Mouse (Mus musculus): ENCODE results near the gene Cpvl. TPM values are rescaled to one million over a fixed set of nuclear protein-coding genes. Genes with fewer than 3 reads are reported as not detected.
A peak's percentile ranks its signal among the peaks of the same experiment; 100 is the strongest.

The Cpvl gene
- total and polyA plus RNA-seq, 2 experiments: not detected

DNA sequence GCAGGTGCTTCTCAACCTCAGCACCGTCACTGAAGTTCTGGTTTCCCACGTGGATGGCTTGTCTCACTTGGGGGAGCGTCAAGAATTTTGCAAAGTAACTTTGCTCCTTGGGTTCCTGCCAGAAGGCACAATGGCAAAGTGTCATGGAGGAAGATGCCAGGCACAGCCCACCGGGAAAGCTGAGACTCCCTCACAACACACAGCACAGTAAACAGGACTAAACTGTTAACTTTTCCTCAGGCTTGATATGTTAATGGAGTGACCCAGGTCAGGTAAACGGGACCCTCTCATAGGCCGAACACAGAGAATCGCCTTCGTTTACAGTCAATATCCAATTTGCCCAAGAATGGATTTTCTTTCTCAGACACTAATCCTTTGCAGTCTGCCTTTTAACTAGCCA is 53.3 kb downstream of the Cpvl start:
- no peak overlapping the region for H3K9ac ChIP-seq (ENCODE audit: low read depth, low read length)
- WGBS: 68% methylated on average over 8 of the region's 8 CpGs
- no peak for DNase-seq (ENCODE audit: extremely low read depth, low read depth, low spot score)
- TF ChIP-seq CTCF (IDR thresholded peaks at IDR 0.05; ENCODE audit: low read depth, low read length) (no peak), POLR2A (IDR thresholded peaks at IDR 0.05; ENCODE audit: extremely low read depth, insufficient read depth, low read length) (no peak)
- H3K36me3 ChIP-seq (ENCODE audit: control insufficient read depth, insufficient read depth, low read length): no peaks in the 10 kb centered on the region
- H3K27me3 ChIP-seq (ENCODE audit: control insufficient read depth, insufficient read depth, low read length): no peaks in the 10 kb centered on the region
- H3K27ac ChIP-seq (replicated peaks; ENCODE audit: insufficient read depth, low read depth, low read length): no peak overlapping the region
- no peak overlapping the region for H3K4me3 ChIP-seq (ENCODE audit: insufficient read depth, low read depth, low read length)
- no peaks in the 10 kb centered on the region for H3K4me1 ChIP-seq (ENCODE audit: control insufficient read depth, insufficient read depth, low read length)
- no peaks in the 10 kb centered on the region for H3K79me2 ChIP-seq (ENCODE audit: control insufficient read depth, insufficient read depth, low read length)

DNA sequence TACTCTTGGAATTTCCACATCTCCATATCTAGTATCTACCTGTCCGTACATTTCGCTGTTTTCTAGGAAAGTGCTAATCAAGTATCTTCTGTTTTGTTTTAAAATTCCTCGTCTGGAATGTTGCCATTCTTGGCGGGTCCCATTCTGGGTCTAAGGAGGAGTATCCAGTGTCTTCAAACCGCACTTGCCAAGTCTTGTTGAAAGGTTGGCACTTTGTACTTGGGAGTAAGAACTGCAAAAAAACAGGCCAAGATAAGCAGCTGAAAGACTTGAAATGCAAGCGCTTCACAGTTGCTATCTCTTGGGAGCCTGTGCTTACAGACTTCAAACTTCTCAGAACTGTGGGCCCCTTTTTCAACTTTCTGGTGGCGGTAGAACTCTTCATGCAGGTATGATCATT is 58.4 kb downstream of the Cpvl start:
- Histone ChIP-seq H3K27me3 (ENCODE audit: control insufficient read depth, insufficient read depth, low read length) (no peaks in the 10 kb centered on the region), H3K36me3 (ENCODE audit: control insufficient read depth, insufficient read depth, low read length) (no peaks in the 10 kb centered on the region), H3K79me2 (ENCODE audit: control insufficient read depth, insufficient read depth, low read length) (no peaks in the 10 kb centered on the region), H3K4me3 (ENCODE audit: insufficient read depth, low read depth, low read length) (no peak overlapping the region), H3K4me1 (ENCODE audit: control insufficient read depth, insufficient read depth, low read length) (no peaks in the 10 kb centered on the region), H3K27ac (replicated peaks; ENCODE audit: insufficient read depth, low read depth, low read length) (no peak overlapping the region), H3K9ac (ENCODE audit: low read depth, low read length) (no peak overlapping the region)
- no peak for DNase-seq (ENCODE audit: extremely low read depth, low read depth, low spot score)
- 90% methylated on average over 7 of the region's 7 CpGs for WGBS
- TF ChIP-seq POLR2A (IDR thresholded peaks at IDR 0.05; ENCODE audit: extremely low read depth, insufficient read depth, low read length) (no peak), CTCF (IDR thresholded peaks at IDR 0.05; ENCODE audit: low read depth, low read length) (no peak)

DNA sequence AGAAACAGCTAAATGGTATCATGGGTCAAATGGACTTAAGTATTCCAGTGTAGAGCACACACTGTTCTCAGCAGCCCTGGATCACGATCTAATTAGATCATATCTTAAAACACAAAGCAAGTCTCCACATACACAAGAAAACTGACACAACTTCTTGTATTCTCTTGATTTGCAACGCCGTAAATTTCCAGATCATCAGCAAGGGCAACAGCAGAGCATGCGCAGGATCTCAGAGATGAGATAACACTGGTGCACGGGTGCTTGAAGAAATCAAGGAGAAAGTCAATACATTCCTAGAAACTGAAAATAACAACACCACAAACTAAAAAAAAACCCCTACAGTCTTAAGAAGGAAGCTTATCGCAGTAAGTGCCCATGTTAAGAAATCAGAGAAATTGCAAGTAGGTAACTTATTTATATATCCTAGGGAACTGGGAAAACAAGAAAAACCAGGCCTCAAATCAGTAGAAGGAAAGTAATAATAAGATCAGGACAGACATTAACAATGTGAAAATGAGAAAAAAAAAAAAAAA is 61.4 kb downstream of the Cpvl start:
- WGBS: 96% methylated on average over 6 of the region's 6 CpGs
- TF ChIP-seq POLR2A (IDR thresholded peaks at IDR 0.05; ENCODE audit: extremely low read depth, insufficient read depth, low read length) (no peak), CTCF (IDR thresholded peaks at IDR 0.05; ENCODE audit: low read depth, low read length) (no peak)
- Histone ChIP-seq H3K27ac (replicated peaks; ENCODE audit: insufficient read depth, low read depth, low read length) (no peak overlapping the region), H3K4me1 (ENCODE audit: control insufficient read depth, insufficient read depth, low read length) (no peaks in the 10 kb centered on the region), H3K79me2 (ENCODE audit: control insufficient read depth, insufficient read depth, low read length) (no peaks in the 10 kb centered on the region), H3K9ac (ENCODE audit: low read depth, low read length) (no peak overlapping the region), H3K27me3 (ENCODE audit: control insufficient read depth, insufficient read depth, low read length) (no peaks in the 10 kb centered on the region), H3K36me3 (ENCODE audit: control insufficient read depth, insufficient read depth, low read length) (no peaks in the 10 kb centered on the region), H3K4me3 (ENCODE audit: insufficient read depth, low read depth, low read length) (no peak overlapping the region)
- DNase-seq (ENCODE audit: extremely low read depth, low read depth, low spot score): no peak

DNA sequence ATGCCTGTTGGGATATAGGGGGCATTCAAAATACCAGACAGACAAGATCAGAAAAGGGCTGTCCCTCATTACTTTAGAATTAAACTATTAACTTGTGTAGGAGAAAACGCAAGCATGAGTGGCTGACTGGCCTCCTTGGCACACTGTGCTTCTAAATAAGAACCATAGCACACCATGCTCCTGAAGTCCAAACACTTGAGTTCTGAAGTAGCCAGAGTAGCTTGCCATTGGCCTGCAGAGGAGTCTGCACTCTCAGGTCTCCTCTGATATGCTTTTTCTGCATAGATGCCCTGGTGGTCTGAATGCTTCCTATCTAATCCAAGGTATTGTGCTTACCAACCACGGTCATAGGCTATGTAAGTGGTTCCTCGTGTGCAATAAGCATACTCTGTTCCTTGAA is 63.1 kb downstream of the Cpvl start:
- H3K36me3 ChIP-seq (ENCODE audit: control insufficient read depth, insufficient read depth, low read length): no peaks in the 10 kb centered on the region
- H3K79me2 ChIP-seq (ENCODE audit: control insufficient read depth, insufficient read depth, low read length): no peaks in the 10 kb centered on the region
- H3K27me3 ChIP-seq (ENCODE audit: control insufficient read depth, insufficient read depth, low read length): no peaks in the 10 kb centered on the region
- no peaks in the 10 kb centered on the region for H3K4me1 ChIP-seq (ENCODE audit: control insufficient read depth, insufficient read depth, low read length)
- no peak overlapping the region for H3K4me3 ChIP-seq (ENCODE audit: insufficient read depth, low read depth, low read length)
- TF ChIP-seq CTCF (IDR thresholded peaks at IDR 0.05; ENCODE audit: low read depth, low read length): no peak
- H3K9ac ChIP-seq (ENCODE audit: low read depth, low read length): no peak overlapping the region
- DNase-seq (ENCODE audit: extremely low read depth, low read depth, low spot score): no peak
- no peak overlapping the region for H3K27ac ChIP-seq (replicated peaks; ENCODE audit: insufficient read depth, low read depth, low read length)
- 93% methylated on average over 3 of the region's 3 CpGs for WGBS

DNA sequence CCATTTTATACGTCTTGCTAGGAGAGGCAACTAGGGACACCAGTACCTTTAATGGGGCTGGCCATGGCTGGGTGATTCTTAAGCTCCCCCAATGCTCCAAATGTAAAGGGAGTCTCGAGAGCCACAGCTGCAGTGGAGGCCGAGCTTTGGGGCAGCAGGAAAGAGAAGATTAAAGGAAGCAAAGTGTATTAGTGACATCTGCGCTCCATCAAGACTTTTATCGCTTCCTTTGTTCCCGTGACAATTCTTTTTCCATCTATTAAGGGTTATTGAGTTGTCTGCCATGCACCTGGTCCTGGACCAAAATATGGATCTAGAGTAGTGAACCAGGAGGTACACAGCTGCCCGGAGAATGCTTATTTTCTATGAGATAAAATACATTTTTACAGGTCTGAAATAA is 65.3 kb downstream of the Cpvl start:
- TF ChIP-seq CTCF (IDR thresholded peaks at IDR 0.05; ENCODE audit: low read depth, low read length) (no peak), POLR2A (IDR thresholded peaks at IDR 0.05; ENCODE audit: extremely low read depth, insufficient read depth, low read length) (no peak)
- Histone ChIP-seq H3K27me3 (ENCODE audit: control insufficient read depth, insufficient read depth, low read length) (no peaks in the 10 kb centered on the region), H3K36me3 (ENCODE audit: control insufficient read depth, insufficient read depth, low read length) (no peaks in the 10 kb centered on the region), H3K9ac (ENCODE audit: low read depth, low read length) (no peak overlapping the region), H3K4me1 (ENCODE audit: control insufficient read depth, insufficient read depth, low read length) (no peaks in the 10 kb centered on the region), H3K79me2 (ENCODE audit: control insufficient read depth, insufficient read depth, low read length) (no peaks in the 10 kb centered on the region), H3K4me3 (ENCODE audit: insufficient read depth, low read depth, low read length) (no peak overlapping the region), H3K27ac (replicated peaks; ENCODE audit: insufficient read depth, low read depth, low read length) (no peak overlapping the region)
- no peak for DNase-seq (ENCODE audit: extremely low read depth, low read depth, low spot score)
- 86% methylated on average over 7 of the region's 7 CpGs for WGBS

DNA sequence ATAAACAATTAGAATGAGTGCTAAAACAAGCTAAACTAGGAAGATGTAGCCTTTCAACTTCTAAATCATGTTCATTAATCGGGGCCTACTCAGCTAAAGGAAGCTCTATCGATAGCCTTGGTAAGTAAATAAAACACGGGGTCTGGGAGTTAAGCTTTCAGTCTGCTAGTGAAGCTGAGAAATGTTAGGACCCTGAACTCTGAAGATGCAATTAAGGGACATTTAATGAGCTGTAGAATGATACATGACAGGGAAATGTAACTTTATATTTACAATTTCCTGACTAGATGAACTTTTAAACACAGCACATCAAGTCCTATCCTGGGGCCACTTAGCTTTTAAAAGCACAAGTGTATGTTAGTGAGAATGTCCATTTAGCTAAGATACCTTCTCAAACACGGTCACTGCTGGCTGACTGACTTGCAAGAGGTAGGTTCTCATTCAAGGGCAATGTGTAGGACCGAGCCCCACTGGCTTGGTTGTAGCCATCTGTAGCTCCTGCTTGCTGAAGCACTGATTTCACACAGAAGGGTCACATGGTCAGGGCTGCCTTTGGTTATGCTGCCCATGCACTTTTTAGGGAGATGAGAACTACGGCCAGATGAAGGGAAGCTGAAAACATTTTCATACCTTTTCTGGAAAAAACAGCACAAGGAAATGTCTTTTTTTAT is 66.2 kb downstream of the Cpvl start:
- H3K36me3 ChIP-seq (ENCODE audit: control insufficient read depth, insufficient read depth, low read length): no peaks in the 10 kb centered on the region
- peak; percentile 7 for DNase-seq (ENCODE audit: extremely low read depth, low read depth, low spot score)
- no peak overlapping the region for H3K4me3 ChIP-seq (ENCODE audit: insufficient read depth, low read depth, low read length)
- no peak for TF ChIP-seq POLR2A (IDR thresholded peaks at IDR 0.05; ENCODE audit: extremely low read depth, insufficient read depth, low read length)
- TF ChIP-seq CTCF (IDR thresholded peaks at IDR 0.05; ENCODE audit: low read depth, low read length): no peak
- no peaks in the 10 kb centered on the region for H3K4me1 ChIP-seq (ENCODE audit: control insufficient read depth, insufficient read depth, low read length)
- WGBS: 68% methylated on average over 6 of the region's 6 CpGs
- H3K79me2 ChIP-seq (ENCODE audit: control insufficient read depth, insufficient read depth, low read length): no peaks in the 10 kb centered on the region
- H3K27me3 ChIP-seq (ENCODE audit: control insufficient read depth, insufficient read depth, low read length): no peaks in the 10 kb centered on the region
- H3K9ac ChIP-seq (ENCODE audit: low read depth, low read length): no peak overlapping the region
- H3K27ac ChIP-seq (replicated peaks; ENCODE audit: insufficient read depth, low read depth, low read length): no peak overlapping the region
